Mouse (Mus musculus): ENCODE results near the gene Tmem123. TPM values are rescaled to one million over a fixed set of nuclear protein-coding genes. Genes with fewer than 3 reads are reported as not detected.

Tmem123 gene
- polyA plus RNA-seq, 1 experiment, result 61.0 TPM

- Histone ChIP-seq H3K4me3 (ENCODE audit: insufficient read depth, low read depth, low read length) (peak overlapping the region; percentile 32; the same call in 1 of the 2 replicates), H3K4me1 (ENCODE audit: control insufficient read depth, insufficient read depth, insufficient read length, low read length) (peaks cover 31% of the 10 kb centered on the region), H3K27ac (replicated peaks; ENCODE audit: low read depth, low read length) (peak overlapping the region; percentile 51; the same call in 1 of the 2 replicates)
Observed at GRCm38 (mm10) chr9:7829531-7830528, 66.0 kb downstream of the Tmem123 start.

- H3K4me3 ChIP-seq (ENCODE audit: insufficient read depth, low read depth, low read length), result no peak overlapping the region
- H3K27ac ChIP-seq (replicated peaks; ENCODE audit: low read depth, low read length), result no peak overlapping the region
- H3K4me1 ChIP-seq (ENCODE audit: control insufficient read depth, insufficient read depth, insufficient read length, low read length), result peaks cover 26% of the 10 kb centered on the region
Observed at GRCm38 (mm10) chr9:7833421-7833820, 69.6 kb downstream of the Tmem123 start.

GRCm38 (mm10) chr9:7835302-7835701 lies 71.5 kb downstream of the Tmem123 start:
- H3K4me3 ChIP-seq (ENCODE audit: insufficient read depth, low read depth, low read length), result no peak overlapping the region
- H3K27ac ChIP-seq (replicated peaks; ENCODE audit: low read depth, low read length), result no peak overlapping the region
- peaks cover 15% of the 10 kb centered on the region for H3K4me1 ChIP-seq (ENCODE audit: control insufficient read depth, insufficient read depth, insufficient read length, low read length)

GRCm38 (mm10) chr9:7836331-7836730 lies 72.5 kb downstream of the Tmem123 start:
- H3K4me1 ChIP-seq (ENCODE audit: control insufficient read depth, insufficient read depth, insufficient read length, low read length), result peaks cover 14% of the 10 kb centered on the region
- H3K4me3 ChIP-seq (ENCODE audit: insufficient read depth, low read depth, low read length), result peak overlapping the region; percentile 85
- H3K27ac ChIP-seq (replicated peaks; ENCODE audit: low read depth, low read length), result peak overlapping the region; percentile 92

GRCm38 (mm10) chr9:7836905-7837805 lies 73.3 kb downstream of the Tmem123 start, which contains the start of gene Birc2:
Birc2 (minus strand) TSS chr9:7837064.
- Histone ChIP-seq H3K4me3 (ENCODE audit: insufficient read depth, low read depth, low read length) (peak within 1 kb of the TSS; percentile 85), H3K27ac (replicated peaks; ENCODE audit: low read depth, low read length) (peak within 1 kb of the TSS; percentile 92), H3K4me1 (ENCODE audit: control insufficient read depth, insufficient read depth, insufficient read length, low read length) (peaks cover 13% of the 10 kb centered on the region)

- peaks cover 10% of the 10 kb centered on the region for H3K4me1 ChIP-seq (ENCODE audit: control insufficient read depth, insufficient read depth, insufficient read length, low read length)
- peak overlapping the region; percentile 80 for H3K4me3 ChIP-seq (ENCODE audit: insufficient read depth, low read depth, low read length)
- H3K27ac ChIP-seq (replicated peaks; ENCODE audit: low read depth, low read length), result peak overlapping the region; percentile 91
Observed at GRCm38 (mm10) chr9:7837806-7838440, 74.1 kb downstream of the Tmem123 start.

- Histone ChIP-seq H3K4me1 (ENCODE audit: control insufficient read depth, insufficient read depth, insufficient read length, low read length) (no peaks in the 10 kb centered on the region), H3K4me3 (ENCODE audit: insufficient read depth, low read depth, low read length) (no peak overlapping the region), H3K27ac (replicated peaks; ENCODE audit: low read depth, low read length) (no peak overlapping the region)
Observed at GRCm38 (mm10) chr9:7841221-7841620, 77.4 kb downstream of the Tmem123 start.

Other genes starting within 250 kb of the Tmem123 start
- not detected in 2 replicates for gene Mmp8, start 205.6 kb upstream of the Tmem123 start, polyA plus RNA-seq (2012; ENCODE audit: insufficient read depth, insufficient read length, missing spikeins)
- gene Mmp27, start 192.6 kb upstream of the Tmem123 start, polyA plus RNA-seq (2012; ENCODE audit: insufficient read depth, insufficient read length, missing spikeins), result not detected in 2 replicates
- gene Mmp20, start 135.8 kb upstream of the Tmem123 start, polyA plus RNA-seq (2012; ENCODE audit: insufficient read depth, insufficient read length, missing spikeins), result not detected in 2 replicates
- gene Mmp7, start 72.0 kb upstream of the Tmem123 start, polyA plus RNA-seq (2012; ENCODE audit: insufficient read depth, insufficient read length, missing spikeins), result not detected in 2 replicates
- 10.1 and 19.7 TPM in 2 replicates for gene Birc2, start 73.0 kb downstream of the Tmem123 start, polyA plus RNA-seq (2012; ENCODE audit: insufficient read depth, insufficient read length, missing spikeins)
- 12.6 and 14.9 TPM in 2 replicates for gene Birc3, start 109.1 kb downstream of the Tmem123 start, polyA plus RNA-seq (2012; ENCODE audit: insufficient read depth, insufficient read length, missing spikeins)
- gene Yap1, start 240.6 kb downstream of the Tmem123 start, polyA plus RNA-seq (2012; ENCODE audit: insufficient read depth, insufficient read length, missing spikeins), result 25.6 and 60.3 TPM in 2 replicates